Mouse (Mus musculus): ENCODE results near the gene Raf1. TPM values are rescaled to one million over a fixed set of nuclear protein-coding genes. Genes with fewer than 3 reads are reported as not detected.

Gene Raf1
- polyA plus RNA-seq, 1 experiment, result 95.3 TPM

GRCm38 (mm10) chr6:115672700-115673099 is 3.7 kb downstream of the Raf1 start:
- H3K36me3 ChIP-seq (ENCODE audit: control insufficient read depth, insufficient read depth, low read length), result no peaks in the 10 kb centered on the region
- no peaks in the 10 kb centered on the region for H3K27me3 ChIP-seq (ENCODE audit: control insufficient read depth, insufficient read depth, low read length)
- peaks cover 12% of the 10 kb centered on the region for H3K4me1 ChIP-seq (ENCODE audit: control insufficient read depth, insufficient read depth, insufficient read length)
- no peak overlapping the region for H3K27ac ChIP-seq (ENCODE audit: insufficient read depth, low read length)
- no peak overlapping the region for H3K4me3 ChIP-seq (ENCODE audit: extremely low read depth, insufficient read depth, insufficient read length)
- 98% methylated on average over 1 of the region's 1 CpGs for WGBS
- TF ChIP-seq POLR2A (IDR thresholded peaks at IDR 0.05; ENCODE audit: low read depth, low read length) (no peak), CTCF (IDR thresholded peaks at IDR 0.05; ENCODE audit: extremely low read depth, insufficient read depth, insufficient read length, insufficient replicate concordance) (no peak)
- DNase-seq (ENCODE audit: low read depth in 1 of 2, low spot score in 2 of 2), result no peak

- Histone ChIP-seq H3K4me1 (ENCODE audit: control insufficient read depth, insufficient read depth, insufficient read length) (peaks cover 5% of the 10 kb centered on the region; the same call in 1 of the 2 replicates), H3K27ac (ENCODE audit: insufficient read depth, low read length) (no peak overlapping the region), H3K27me3 (ENCODE audit: control insufficient read depth, insufficient read depth, low read length) (no peaks in the 10 kb centered on the region), H3K36me3 (ENCODE audit: control insufficient read depth, insufficient read depth, low read length) (no peaks in the 10 kb centered on the region), H3K4me3 (ENCODE audit: extremely low read depth, insufficient read depth, insufficient read length) (no peak overlapping the region)
- DNase-seq (ENCODE audit: low read depth in 1 of 2, low spot score in 2 of 2), result no peak
- 70% methylated on average over 4 of the region's 4 CpGs for WGBS
- TF ChIP-seq POLR2A (IDR thresholded peaks at IDR 0.05; ENCODE audit: low read depth, low read length), result no peak
Observed at GRCm38 (mm10) chr6:115666641-115667040, 9.8 kb downstream of the Raf1 start.

GRCm38 (mm10) chr6:115664268-115664667 is 12.2 kb downstream of the Raf1 start:
- peaks cover 7% of the 10 kb centered on the region; the same call in 1 of the 2 replicates for H3K4me1 ChIP-seq (ENCODE audit: control insufficient read depth, insufficient read depth, insufficient read length)
- 85% methylated on average over 3 of the region's 3 CpGs for WGBS
- no peak for DNase-seq (ENCODE audit: low read depth in 1 of 2, low spot score in 2 of 2)
- no peak for TF ChIP-seq CTCF (IDR thresholded peaks at IDR 0.05; ENCODE audit: extremely low read depth, insufficient read depth, insufficient read length, insufficient replicate concordance)
- TF ChIP-seq POLR2A (IDR thresholded peaks at IDR 0.05; ENCODE audit: low read depth, low read length), result no peak
- H3K27ac ChIP-seq (ENCODE audit: insufficient read depth, low read length), result no peak overlapping the region
- no peak overlapping the region for H3K4me3 ChIP-seq (ENCODE audit: extremely low read depth, insufficient read depth, insufficient read length)
- no peaks in the 10 kb centered on the region for H3K27me3 ChIP-seq (ENCODE audit: control insufficient read depth, insufficient read depth, low read length)
- H3K36me3 ChIP-seq (ENCODE audit: control insufficient read depth, insufficient read depth, low read length), result no peaks in the 10 kb centered on the region

- H3K36me3 ChIP-seq (ENCODE audit: control insufficient read depth, insufficient read depth, low read length), result no peaks in the 10 kb centered on the region
- H3K4me1 ChIP-seq (ENCODE audit: control insufficient read depth, insufficient read depth, insufficient read length), result peaks cover 2% of the 10 kb centered on the region; the same call in 1 of the 2 replicates
- TF ChIP-seq POLR2A (IDR thresholded peaks at IDR 0.05; ENCODE audit: low read depth, low read length) (no peak), CTCF (IDR thresholded peaks at IDR 0.05; ENCODE audit: extremely low read depth, insufficient read depth, insufficient read length, insufficient replicate concordance) (no peak)
- no peak overlapping the region for H3K4me3 ChIP-seq (ENCODE audit: extremely low read depth, insufficient read depth, insufficient read length)
- DNase-seq (ENCODE audit: low read depth in 1 of 2, low spot score in 2 of 2), result no peak
- no peak overlapping the region for H3K27ac ChIP-seq (ENCODE audit: insufficient read depth, low read length)
- no peaks in the 10 kb centered on the region for H3K27me3 ChIP-seq (ENCODE audit: control insufficient read depth, insufficient read depth, low read length)
Observed at GRCm38 (mm10) chr6:115658802-115659201, 17.6 kb downstream of the Raf1 start.

GRCm38 (mm10) chr6:115653939-115654338 is 22.5 kb downstream of the Raf1 start:
- TF ChIP-seq CTCF (IDR thresholded peaks at IDR 0.05; ENCODE audit: extremely low read depth, insufficient read depth, insufficient read length, insufficient replicate concordance) (no peak), POLR2A (IDR thresholded peaks at IDR 0.05; ENCODE audit: low read depth, low read length) (no peak)
- peaks cover 9% of the 10 kb centered on the region for H3K4me1 ChIP-seq (ENCODE audit: control insufficient read depth, insufficient read depth, insufficient read length)
- 0 out of 2 replicates have a peak, but pooled peaks cover 1% of the 10 kb centered on the region for H3K36me3 ChIP-seq (ENCODE audit: control insufficient read depth, insufficient read depth, low read length)
- DNase-seq (ENCODE audit: low read depth in 1 of 2, low spot score in 2 of 2), result no peak
- WGBS, result 54% methylated on average over 2 of the region's 2 CpGs
- H3K4me3 ChIP-seq (ENCODE audit: extremely low read depth, insufficient read depth, insufficient read length), result no peak overlapping the region
- H3K27ac ChIP-seq (ENCODE audit: insufficient read depth, low read length), result no peak overlapping the region
- no peaks in the 10 kb centered on the region for H3K27me3 ChIP-seq (ENCODE audit: control insufficient read depth, insufficient read depth, low read length)

GRCm38 (mm10) chr6:115651719-115652118 is 24.7 kb downstream of the Raf1 start:
- H3K36me3 ChIP-seq (ENCODE audit: control insufficient read depth, insufficient read depth, low read length), result 0 out of 2 replicates have a peak, but pooled peaks cover 1% of the 10 kb centered on the region
- no peaks in the 10 kb centered on the region for H3K27me3 ChIP-seq (ENCODE audit: control insufficient read depth, insufficient read depth, low read length)
- DNase-seq (ENCODE audit: low read depth in 1 of 2, low spot score in 2 of 2), result no peak
- no peak overlapping the region for H3K4me3 ChIP-seq (ENCODE audit: extremely low read depth, insufficient read depth, insufficient read length)
- peaks cover 9% of the 10 kb centered on the region for H3K4me1 ChIP-seq (ENCODE audit: control insufficient read depth, insufficient read depth, insufficient read length)
- no peak for TF ChIP-seq CTCF (IDR thresholded peaks at IDR 0.05; ENCODE audit: extremely low read depth, insufficient read depth, insufficient read length, insufficient replicate concordance)
- no peak for TF ChIP-seq POLR2A (IDR thresholded peaks at IDR 0.05; ENCODE audit: low read depth, low read length)
- H3K27ac ChIP-seq (ENCODE audit: insufficient read depth, low read length), result no peak overlapping the region

- DNase-seq (ENCODE audit: low read depth in 1 of 2, low spot score in 2 of 2), result no peak
- Histone ChIP-seq H3K4me3 (ENCODE audit: extremely low read depth, insufficient read depth, insufficient read length) (no peak overlapping the region), H3K27ac (ENCODE audit: insufficient read depth, low read length) (peak overlapping the region; percentile 12; the same call in 1 of the 2 replicates), H3K4me1 (ENCODE audit: control insufficient read depth, insufficient read depth, insufficient read length) (peaks cover 9% of the 10 kb centered on the region), H3K27me3 (ENCODE audit: control insufficient read depth, insufficient read depth, low read length) (no peaks in the 10 kb centered on the region), H3K36me3 (ENCODE audit: control insufficient read depth, insufficient read depth, low read length) (0 out of 2 replicates have a peak, but pooled peaks cover 1% of the 10 kb centered on the region)
- no peak for TF ChIP-seq POLR2A (IDR thresholded peaks at IDR 0.05; ENCODE audit: low read depth, low read length)
- no peak for TF ChIP-seq CTCF (IDR thresholded peaks at IDR 0.05; ENCODE audit: extremely low read depth, insufficient read depth, insufficient read length, insufficient replicate concordance)
- 57% methylated on average over 5 of the region's 5 CpGs for WGBS
Observed at GRCm38 (mm10) chr6:115650476-115651427, 25.7 kb downstream of the Raf1 start.

All from spleen, adult 2 months (tissue).